Mouse (Mus musculus) midbrain, embryonic 11.5 days (tissue): Measurements from ENCODE around the gene Pbld2. TPM values are rescaled to one million over a fixed set of nuclear protein-coding genes. Genes with fewer than 3 reads are reported as not detected.

ENCODE experiments used
- ATAC-seq: fragments of 200-750 bp; cut with Nextera tagmentation; 2 replicates; pipeline ENCODE4 v1.8.0; 2017; ENCODE audit warnings: moderate TSS enrichment, moderate library complexity; ENCODE audit not compliant: low FRiP score
- DNase-seq: peaks from one replicate; pipeline ENCODE4 v3.0.0; 2015; ENCODE audit warnings: low spot score; ENCODE audit errors: missing footprints
- H3K27ac ChIP-seq: fragments of 300-500 bp; sonication (generic); 2 replicates; pipeline ENCODE4 v1.5.1; 2014; ENCODE audit warnings: low read depth, low read length
- H3K27me3 ChIP-seq: fragments of 300-500 bp; sonication (generic); 2 replicates; pipeline ENCODE4 v1.6.1; 2014; ENCODE audit warnings: mild to moderate bottlenecking, low read length, moderate library complexity, mixed read lengths; ENCODE audit not compliant: control insufficient read depth, insufficient read depth
- H3K36me3 ChIP-seq: fragments of 300-500 bp; sonication (generic); 2 replicates; pipeline ENCODE4 v1.6.1; 2014; ENCODE audit warnings: mild to moderate bottlenecking, low read length, moderate library complexity, mixed read lengths; ENCODE audit not compliant: control insufficient read depth, insufficient read depth
- H3K4me1 ChIP-seq: fragments of 300-500 bp; sonication (generic); 2 replicates; pipeline ENCODE4 v1.6.1; 2014; ENCODE audit warnings: low read length; ENCODE audit not compliant: control insufficient read depth, insufficient read depth
- H3K4me2 ChIP-seq: fragments of 300-500 bp; sonication (generic); 2 replicates; pipeline ENCODE4 v1.6.1; 2014; ENCODE audit warnings: mild to moderate bottlenecking, moderate library complexity
- H3K4me3 ChIP-seq: fragments of 300-500 bp; sonication (generic); 2 replicates; pipeline ENCODE4 v1.5.1; 2014; ENCODE audit warnings: low read depth, low read length
- H3K9ac ChIP-seq: fragments of 300-500 bp; sonication (generic); 2 replicates; pipeline ENCODE4 v1.6.1; 2014; ENCODE audit warnings: low read length
- H3K9me3 ChIP-seq: fragments of 300-500 bp; sonication (generic); 2 replicates; pipeline ENCODE4 v1.6.1; 2016; ENCODE audit warnings: low read length; ENCODE audit not compliant: control insufficient read depth
- WGBS: fragments of 180-500 bp; shearing (Covaris S2); extraction: QIAGEN DNeasy Blood & Tissue Kit; methylation state at CpG from one replicate; pipeline ENCODE4 v1.1.7; 2014; 5-methylcytosine and 5-hydroxymethylcytosine counted together
- polyA plus RNA-seq: library from polyadenylated mRNA; unstranded; fragments of >200 nt; fragmentation: Nextera tagmentation; extraction: Ambion mirVana; gene quantifications from 2 replicates; pipeline ENCODE4 v1.2.1, GENCODE M21; 2014

Gene Pbld2
- polyA plus RNA-seq, 1 experiment from 2014 or later = 1.7 TPM

- ATAC-seq (no peak), DNase-seq (no peak)
- no peaks in the 10 kb centered on the region; the same call in 1 of the 2 replicates for H3K36me3 ChIP-seq
- no peaks in the 10 kb centered on the region for H3K27me3 ChIP-seq
- no peaks in the 10 kb centered on the region for H3K9me3 ChIP-seq
- 50% methylated on average over 4 of the region's 4 CpGs for WGBS
- H3K4me2 ChIP-seq = peak overlapping the region; percentile 80
- peak overlapping the region; percentile 81 for H3K4me3 ChIP-seq
- H3K4me1 ChIP-seq = peaks cover 33% of the 10 kb centered on the region
- H3K9ac ChIP-seq = peak overlapping the region; percentile 97
- H3K27ac ChIP-seq = no peak overlapping the region
Measured at GRCm38 (mm10) chr10:63021702-63022101, 2.4 kb upstream of the Pbld2 start.

GRCm38 (mm10) chr10:63022541-63023120 is 1.5 kb upstream of the Pbld2 start:
- Histone ChIP-seq H3K4me3 (peak overlapping the region; percentile 81), H3K9ac (peak overlapping the region; percentile 97), H3K27me3 (no peaks in the 10 kb centered on the region), H3K4me1 (peaks cover 40% of the 10 kb centered on the region), H3K4me2 (peak overlapping the region; percentile 80), H3K9me3 (no peaks in the 10 kb centered on the region), H3K27ac (peak overlapping the region; percentile 100), H3K36me3 (no peaks in the 10 kb centered on the region)
- ATAC-seq (no peak), DNase-seq (peak; percentile 95)
- under 1% methylated on average over 27 of the region's 27 CpGs for WGBS

GRCm38 (mm10) chr10:63023121-63023748 is 880 bp upstream of the Pbld2 start:
- Histone ChIP-seq H3K9ac (peak overlapping the region; percentile 97), H3K4me2 (peak overlapping the region; percentile 80), H3K36me3 (no peaks in the 10 kb centered on the region), H3K27ac (peak overlapping the region; percentile 100), H3K4me1 (peaks cover 40% of the 10 kb centered on the region), H3K27me3 (no peaks in the 10 kb centered on the region), H3K9me3 (no peaks in the 10 kb centered on the region), H3K4me3 (peak overlapping the region; percentile 81)
- DNase-seq (no peak), ATAC-seq (peak; percentile 28)
- under 1% methylated on average over 65 of the region's 68 CpGs for WGBS

GRCm38 (mm10) chr10:63024580-63024910 is 430 bp downstream of the Pbld2 start:
- H3K9ac ChIP-seq = peak overlapping the region; percentile 97
- H3K4me1 ChIP-seq = peaks cover 43% of the 10 kb centered on the region
- no peaks in the 10 kb centered on the region for H3K36me3 ChIP-seq
- WGBS = under 1% methylated on average over 8 of the region's 8 CpGs
- DNase-seq (peak; percentile 96), ATAC-seq (peak; percentile 33; the same call in 1 of the 2 replicates)
- H3K4me2 ChIP-seq = peak overlapping the region; percentile 74
- H3K27me3 ChIP-seq = no peaks in the 10 kb centered on the region
- peak overlapping the region; percentile 100 for H3K27ac ChIP-seq
- peak overlapping the region; percentile 81 for H3K4me3 ChIP-seq
- H3K9me3 ChIP-seq = no peaks in the 10 kb centered on the region

GRCm38 (mm10) chr10:63025016-63025415 is 901 bp downstream of the Pbld2 start:
- H3K4me1 ChIP-seq = peaks cover 43% of the 10 kb centered on the region
- ATAC-seq = no peak
- no peaks in the 10 kb centered on the region for H3K9me3 ChIP-seq
- peak overlapping the region; percentile 74 for H3K4me2 ChIP-seq
- H3K27me3 ChIP-seq = no peaks in the 10 kb centered on the region
- H3K4me3 ChIP-seq = peak overlapping the region; percentile 81
- no peaks in the 10 kb centered on the region for H3K36me3 ChIP-seq
- DNase-seq = peak; percentile 93
- H3K27ac ChIP-seq = peak overlapping the region; percentile 100
- 11% methylated on average over 2 of the region's 2 CpGs for whole genome bisulfite sequencing
- H3K9ac ChIP-seq = peak overlapping the region; percentile 97

- ATAC-seq (no peak), DNase-seq (peak; percentile 95)
- 9% methylated on average over 6 of the region's 6 CpGs for WGBS
- no peak overlapping the region for H3K4me3 ChIP-seq
- H3K27ac ChIP-seq = peak overlapping the region; percentile 100
- peak overlapping the region; percentile 74 for H3K4me2 ChIP-seq
- H3K36me3 ChIP-seq = no peaks in the 10 kb centered on the region
- H3K9me3 ChIP-seq = no peaks in the 10 kb centered on the region
- H3K4me1 ChIP-seq = peaks cover 38% of the 10 kb centered on the region
- peak overlapping the region; percentile 97 for H3K9ac ChIP-seq
- H3K27me3 ChIP-seq = no peaks in the 10 kb centered on the region
Measured at GRCm38 (mm10) chr10:63025491-63026011, 1.4 kb downstream of the Pbld2 start.

- no peaks in the 10 kb centered on the region for H3K27me3 ChIP-seq
- peak overlapping the region; percentile 100 for H3K27ac ChIP-seq
- no peaks in the 10 kb centered on the region for H3K9me3 ChIP-seq
- DNase-seq = peak; percentile 94
- H3K9ac ChIP-seq = peak overlapping the region; percentile 35
- peaks cover 32% of the 10 kb centered on the region for H3K4me1 ChIP-seq
- H3K4me2 ChIP-seq = peak overlapping the region; percentile 74
- 5% methylated on average over 8 of the region's 8 CpGs for WGBS
- peak; percentile 17 for ATAC-seq
- no peak overlapping the region; the same call in 1 of the 2 replicates for H3K4me3 ChIP-seq
- no peaks in the 10 kb centered on the region for H3K36me3 ChIP-seq
Measured at GRCm38 (mm10) chr10:63026156-63026794, 2.2 kb downstream of the Pbld2 start.

GRCm38 (mm10) chr10:63026795-63027160 is 2.7 kb downstream of the Pbld2 start:
- Histone ChIP-seq H3K4me1 (peaks cover 27% of the 10 kb centered on the region), H3K36me3 (no peaks in the 10 kb centered on the region), H3K27me3 (no peaks in the 10 kb centered on the region), H3K9me3 (no peaks in the 10 kb centered on the region), H3K27ac (peak overlapping the region; percentile 100), H3K9ac (peak overlapping the region; percentile 35), H3K4me3 (no peak overlapping the region), H3K4me2 (peak overlapping the region; percentile 35)
- WGBS = 31% methylated on average over 6 of the region's 6 CpGs
- DNase-seq (peak; percentile 94), ATAC-seq (no peak)
